Mouse (Mus musculus): ENCODE results near the gene Slc51a.
"Not testable (repeated sequence)": the region's sequence is repeated elsewhere in the genome, so short reads cannot be mapped to it uniquely, and the experiment has no call there.

Slc51a gene

DNA sequence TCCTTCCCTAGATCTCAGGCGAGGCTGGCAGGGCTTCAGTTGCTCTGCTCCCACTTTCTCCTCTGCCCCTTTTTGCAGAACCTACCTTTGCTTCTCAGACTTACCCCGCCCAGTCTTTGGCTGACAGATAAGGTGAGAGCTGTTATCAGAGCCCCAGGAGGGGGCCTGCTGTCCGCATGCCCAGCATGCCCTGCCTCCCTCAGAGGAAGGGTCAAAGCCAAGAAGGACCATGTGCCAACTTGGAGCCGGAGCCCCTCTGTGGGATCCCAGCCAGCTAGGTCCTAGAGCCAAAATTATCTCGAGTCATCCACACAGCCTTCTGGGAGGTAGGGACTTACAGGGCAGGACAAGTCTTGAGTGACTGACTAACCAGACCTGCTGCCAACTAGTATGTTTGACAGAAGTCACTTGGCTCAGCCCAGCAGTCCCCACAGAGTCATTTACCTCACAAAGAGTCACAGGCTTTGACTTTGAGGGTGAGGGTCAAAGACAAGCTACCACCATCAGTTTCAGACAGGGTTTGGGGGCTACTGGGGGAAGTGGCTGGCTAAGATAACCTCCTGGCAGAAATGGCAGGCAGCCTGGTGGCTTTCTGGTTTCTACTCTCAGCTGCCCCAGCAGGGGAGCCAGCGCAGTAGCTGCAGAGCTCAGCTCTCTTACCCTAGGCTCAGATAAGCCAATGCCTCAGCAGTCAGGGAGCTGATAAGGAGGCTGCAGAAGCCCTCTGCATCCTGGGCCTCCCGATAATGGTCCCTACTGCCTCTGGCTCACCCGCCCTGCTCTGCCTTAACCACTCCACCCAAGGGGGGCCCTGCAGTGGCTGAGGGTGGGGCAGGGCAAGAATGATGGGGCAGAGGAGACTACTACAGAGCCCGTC, 21.6 kb upstream of the Slc51a start:
- no peak for DNase-seq

DNA sequence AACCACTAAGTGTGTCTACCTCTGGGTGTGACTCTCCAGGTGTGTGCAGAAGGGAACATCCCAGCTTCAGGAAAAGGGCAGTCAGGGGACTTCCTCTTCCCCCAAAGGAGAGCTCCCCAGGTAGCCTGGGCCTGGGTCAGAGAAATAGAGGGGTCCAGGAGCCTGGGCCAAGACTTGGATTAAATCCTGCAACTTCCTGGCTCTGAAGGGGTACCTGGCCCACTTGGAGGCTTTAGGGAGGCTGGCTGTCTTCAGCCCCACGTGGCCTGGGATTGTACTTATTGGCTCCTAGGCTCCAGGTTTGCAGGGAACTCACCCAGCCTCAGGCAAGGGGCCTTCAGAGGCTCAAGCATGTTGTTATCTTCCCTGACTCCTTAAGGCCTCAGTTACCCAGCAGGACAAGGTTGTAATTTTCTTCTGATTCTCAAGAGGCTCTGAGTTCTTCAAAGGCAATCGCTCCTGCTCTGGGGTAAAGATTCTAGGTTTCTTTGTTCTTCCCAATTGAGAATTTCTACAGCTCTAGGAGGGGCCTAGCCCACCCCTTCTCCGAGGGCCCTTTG, 20.9 kb upstream of the Slc51a start:
- DNase-seq, result no peak

DNA sequence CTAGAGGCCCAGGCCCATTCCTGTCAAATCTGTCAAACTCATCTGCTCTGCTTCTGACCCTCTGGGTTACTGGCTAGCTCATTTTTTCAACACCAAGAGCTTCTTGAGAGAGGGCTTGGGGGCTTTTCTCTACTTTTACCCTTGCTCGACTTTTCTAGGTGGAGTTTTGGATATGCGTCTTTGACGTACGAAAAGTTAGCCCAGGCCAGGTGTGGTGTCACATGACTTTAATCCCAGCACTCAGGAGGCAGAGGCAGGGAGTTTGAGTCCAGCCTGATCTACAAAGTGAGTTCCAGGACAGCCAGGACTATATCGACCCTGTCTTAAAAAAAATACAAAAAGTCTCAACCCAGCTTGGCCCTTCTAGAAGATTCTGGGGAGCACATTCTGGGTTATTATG, 20.4 kb upstream of the Slc51a start:
- DNase-seq, result no peak

DNA sequence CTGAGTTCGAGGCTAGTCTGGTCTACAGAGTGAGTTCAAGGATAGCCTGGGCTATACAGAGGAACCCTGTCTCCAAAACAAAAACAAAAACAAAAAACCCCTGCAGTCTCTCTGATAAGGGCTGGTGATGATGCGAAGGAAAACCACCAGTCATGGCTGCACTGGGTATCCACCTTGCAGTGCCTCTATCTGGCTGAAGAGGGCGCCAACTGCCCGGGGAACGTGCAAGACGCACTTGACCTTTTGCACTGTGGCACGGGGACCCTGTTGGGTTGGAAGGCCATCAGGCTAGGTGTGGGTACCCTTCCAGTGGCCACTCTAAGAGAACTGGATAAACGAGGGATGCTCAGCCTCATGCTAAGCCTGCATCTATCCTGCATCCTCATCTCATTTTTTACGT, 19.7 kb upstream of the Slc51a start:
- peak; percentile 65 for DNase-seq

DNA sequence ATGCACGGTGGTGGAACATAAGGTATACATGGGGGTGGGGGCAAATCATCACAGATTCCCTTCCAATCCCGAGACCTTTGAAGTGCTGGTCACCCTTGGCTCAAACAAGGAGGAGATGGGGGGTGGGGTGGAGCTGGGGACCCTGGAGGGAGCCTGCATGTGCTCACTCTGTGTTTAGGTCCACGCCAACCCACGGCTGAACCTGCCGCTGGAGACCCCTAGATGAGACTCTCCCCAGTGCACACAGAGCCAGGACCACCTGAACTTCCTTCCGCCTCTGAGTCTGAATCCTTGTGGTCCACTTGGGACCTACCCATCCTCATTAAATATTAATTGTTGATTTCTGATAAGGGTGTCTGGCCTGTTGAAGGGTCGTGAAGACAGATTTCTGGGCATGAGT, 19.2 kb upstream of the Slc51a start:
- DNase-seq, result no peak

DNA sequence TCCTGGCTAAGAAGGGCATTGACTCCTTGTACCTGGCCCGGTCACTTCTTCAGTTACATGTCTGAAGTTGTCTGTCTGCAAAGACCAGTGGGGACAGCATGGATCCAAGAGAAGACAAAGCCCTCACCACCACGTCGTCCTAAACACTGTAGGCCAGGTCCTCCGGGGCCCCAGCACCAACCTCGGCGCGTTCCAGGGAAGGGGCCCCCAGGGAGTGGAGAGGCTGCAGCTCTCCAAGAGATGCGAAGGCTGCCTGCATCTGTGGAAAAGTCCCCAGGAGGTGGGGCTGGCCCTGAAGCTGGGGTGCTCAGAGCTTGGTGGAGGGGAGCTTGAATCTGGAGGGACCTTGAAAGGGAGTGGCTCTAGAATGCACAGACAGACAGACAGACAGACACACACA, 18.6 kb upstream of the Slc51a start:
- DNase-seq, result no peak

DNA sequence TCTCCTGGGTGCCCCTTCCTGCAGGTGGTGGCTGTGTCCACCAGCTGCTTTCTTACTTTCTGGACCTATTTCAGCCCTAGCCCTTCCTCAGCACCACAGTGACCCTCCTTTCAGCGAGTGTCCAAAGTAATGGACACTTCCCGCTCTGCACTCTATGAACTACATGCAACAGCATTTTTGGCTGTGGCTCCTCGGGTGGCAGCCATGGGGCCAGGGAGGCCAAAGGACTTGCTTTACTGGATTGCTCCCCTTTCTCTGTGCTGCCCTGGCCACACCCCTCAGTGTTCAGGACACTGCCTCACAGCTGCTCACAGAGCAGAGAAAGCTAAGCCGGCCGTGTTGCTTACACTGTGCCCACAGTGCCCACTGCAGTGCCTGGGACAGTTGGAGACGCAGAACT, 16.0 kb upstream of the Slc51a start:
- DNase-seq, result no peak

DNA sequence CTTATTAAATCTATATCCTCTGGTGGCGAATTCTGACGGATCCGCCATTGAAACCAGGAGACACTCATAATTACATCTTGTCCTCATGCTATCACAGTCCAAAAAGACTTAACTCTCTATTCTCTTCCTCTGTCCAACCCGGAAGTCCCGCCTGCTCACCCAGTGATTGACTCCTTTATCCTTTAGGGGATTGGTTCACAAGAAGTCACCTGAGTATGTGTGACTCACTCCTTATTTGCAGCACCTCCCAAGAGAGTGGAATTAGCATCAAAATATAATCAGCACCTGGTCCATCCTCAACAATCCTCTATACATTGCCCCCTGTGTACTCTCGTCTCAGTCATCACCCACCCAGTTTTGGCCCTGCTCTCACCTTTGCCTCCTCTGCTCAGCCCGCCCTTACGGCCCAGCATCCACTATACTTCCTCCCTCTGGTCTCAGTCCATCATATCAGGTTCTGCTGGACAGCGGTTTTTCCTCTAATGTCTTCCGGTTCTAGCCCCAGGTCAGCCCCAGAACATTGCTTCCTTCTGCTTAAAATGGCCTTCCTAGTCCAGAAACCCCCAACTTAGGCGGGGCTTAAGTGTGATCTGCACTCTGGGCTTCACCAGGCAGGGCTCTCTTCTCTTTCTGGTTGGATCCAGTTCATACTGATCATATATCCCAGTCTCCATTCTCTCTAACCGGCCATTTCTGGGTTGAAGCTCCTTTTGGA, 15.1 kb upstream of the Slc51a start:
- DNase-seq, result no peak

DNA sequence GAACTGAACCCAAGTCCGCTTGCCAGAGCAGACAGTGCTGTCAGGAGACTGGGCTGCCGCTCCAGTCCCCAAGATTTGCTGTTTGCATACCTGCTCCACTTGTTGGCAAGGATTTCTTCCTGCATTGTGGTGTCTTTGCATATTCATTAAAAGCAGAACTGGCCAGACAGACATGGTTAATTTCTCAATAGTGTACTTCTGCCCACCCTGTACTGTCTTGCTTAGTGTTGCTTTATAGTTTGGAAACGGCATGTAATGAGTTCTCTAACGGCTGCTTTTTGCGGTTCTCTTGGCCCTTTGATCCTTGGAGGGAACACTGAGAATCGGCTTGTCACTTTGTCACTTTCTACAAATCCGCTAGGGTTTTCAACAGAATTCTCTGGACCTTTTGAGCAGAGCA, 13.8 kb upstream of the Slc51a start:
- no peak for DNase-seq

DNA sequence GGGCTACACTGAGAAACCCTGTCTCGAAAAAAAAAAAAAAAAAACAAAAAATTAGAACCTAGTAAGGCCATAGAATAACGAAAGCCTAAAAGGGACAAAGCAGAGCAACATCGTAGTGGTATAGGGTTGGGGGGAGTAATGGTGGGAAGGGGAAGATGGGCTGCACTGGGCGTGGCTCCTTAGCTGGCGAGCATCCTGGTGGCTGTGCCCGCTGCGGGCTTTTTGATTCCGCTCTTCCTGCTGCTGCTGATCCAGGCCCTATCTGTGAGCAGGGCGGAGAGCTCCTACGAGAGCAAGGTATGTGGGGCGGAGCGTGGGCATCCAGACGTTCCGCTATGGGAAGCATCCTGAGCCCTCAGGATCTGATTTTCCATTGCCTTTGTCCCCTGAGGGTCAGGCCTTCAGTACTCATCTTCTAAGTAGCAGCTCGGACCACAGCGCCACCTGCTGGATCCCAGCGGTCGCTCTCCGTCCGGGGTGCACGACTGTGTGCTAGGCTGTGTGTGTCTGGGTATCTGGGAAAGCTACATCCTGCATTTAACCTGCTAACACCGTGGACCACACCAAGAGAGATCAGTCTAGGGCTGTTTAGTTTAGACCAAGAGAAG, 11.9 kb upstream of the Slc51a start:
- peak; percentile 89 for DNase-seq

DNA sequence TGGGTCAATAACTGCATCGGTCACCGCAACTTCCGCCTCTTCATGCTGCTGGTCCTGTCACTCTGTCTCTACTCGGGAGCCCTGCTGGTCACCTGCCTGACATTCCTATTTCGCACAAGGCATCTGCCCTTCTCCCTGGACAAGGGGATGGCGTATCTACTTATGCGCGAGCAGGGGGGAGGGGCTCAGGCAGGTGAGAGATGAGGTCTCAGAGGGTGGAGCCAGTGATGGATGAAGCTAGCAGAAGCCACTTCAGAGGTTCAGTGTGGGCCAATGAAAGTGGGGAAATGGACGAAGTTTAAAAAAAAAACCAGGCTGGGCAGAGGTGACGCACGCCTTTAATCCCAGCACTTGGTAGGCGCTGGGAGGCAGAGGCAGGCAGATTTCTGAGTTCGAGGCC, 11.3 kb upstream of the Slc51a start:
- DNase-seq, result no peak

DNA sequence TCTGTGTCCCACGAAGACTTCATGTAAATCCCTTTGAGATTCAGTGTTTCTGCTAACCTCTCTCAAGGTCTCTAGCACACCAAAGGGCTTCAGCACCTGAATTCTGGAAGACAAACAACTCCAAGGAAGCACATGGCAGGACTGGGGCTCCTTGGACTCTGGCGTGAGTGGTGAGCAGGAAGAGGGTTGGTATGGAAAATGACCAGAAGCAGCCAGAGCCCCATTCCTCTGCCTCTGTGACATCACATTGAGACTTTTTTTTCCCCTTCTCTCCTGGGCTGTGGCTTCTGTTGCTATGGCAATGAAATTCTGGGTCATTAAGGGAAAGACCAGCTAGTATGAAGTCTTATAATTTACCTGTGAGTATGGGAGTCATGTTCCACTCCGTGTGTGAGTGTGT, 8.3 kb upstream of the Slc51a start, which contains the start of gene Zdhhc19:
Zdhhc19 (plus strand) TSS at position 301 of the 400 bp plus-strand sequence.
- no peak for DNase-seq

DNA sequence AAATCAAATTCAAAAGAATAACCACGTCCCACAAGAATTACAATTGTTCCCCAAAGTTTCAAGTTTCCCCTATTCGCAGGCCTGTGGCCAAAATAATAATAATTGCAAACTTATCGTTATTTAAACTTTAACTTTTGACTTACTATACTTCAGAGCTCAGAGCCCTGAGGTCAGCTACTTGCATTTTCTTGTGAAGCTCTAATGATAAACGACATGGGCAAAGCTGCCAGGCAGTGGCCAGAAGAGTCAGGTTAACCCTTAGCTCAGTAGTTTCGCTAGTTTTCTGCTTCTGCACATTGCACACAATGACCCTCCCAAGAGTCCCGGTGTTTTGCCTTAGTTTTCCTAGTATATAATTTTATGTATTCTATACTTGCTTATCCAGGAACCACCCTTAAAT, 6.7 kb upstream of the Slc51a start:
- not testable (repeated sequence) for DNase-seq

DNA sequence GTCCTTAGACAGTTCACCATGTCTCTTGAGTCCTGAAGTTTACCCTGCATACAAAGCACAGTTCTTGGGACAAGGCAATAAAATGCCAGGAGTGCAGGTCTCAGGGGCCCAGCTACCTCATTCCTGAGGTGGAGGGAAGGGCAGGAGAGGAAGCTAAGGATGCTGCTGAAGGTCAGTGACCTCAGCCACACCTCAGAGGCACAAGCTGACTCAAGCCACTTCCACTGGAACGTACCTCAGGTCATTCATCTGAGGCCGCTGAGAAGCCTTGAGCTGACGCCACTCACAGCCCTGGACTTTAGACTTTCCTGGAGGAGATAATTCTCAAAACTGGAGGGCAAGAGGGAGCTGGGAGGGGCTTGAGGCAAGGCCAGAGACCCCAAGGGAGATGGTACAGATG, 1.3 kb upstream of the Slc51a start:
- DNase-seq, result no peak

DNA sequence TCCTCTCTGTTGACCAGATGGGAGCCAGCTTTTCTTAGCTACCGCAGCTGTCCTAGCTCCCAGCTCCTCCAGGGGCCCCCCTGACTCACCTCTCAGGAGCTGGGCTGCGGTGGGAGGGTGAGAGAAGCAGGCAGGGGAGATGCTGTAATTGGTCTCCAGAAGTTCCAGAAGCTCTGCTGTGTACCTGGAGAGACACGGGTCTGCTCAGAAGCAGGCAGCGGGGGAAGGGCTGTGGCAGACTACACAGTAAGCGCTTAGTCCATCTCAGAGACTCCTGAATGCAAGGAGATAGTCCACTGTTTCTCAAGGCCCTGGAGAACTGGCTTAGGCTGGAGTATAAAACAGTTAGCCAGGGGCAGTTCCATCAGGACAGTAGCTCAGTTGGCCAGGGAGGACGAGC, 1.6 kb downstream of the Slc51a start:
- DNase-seq, result no peak

DNA sequence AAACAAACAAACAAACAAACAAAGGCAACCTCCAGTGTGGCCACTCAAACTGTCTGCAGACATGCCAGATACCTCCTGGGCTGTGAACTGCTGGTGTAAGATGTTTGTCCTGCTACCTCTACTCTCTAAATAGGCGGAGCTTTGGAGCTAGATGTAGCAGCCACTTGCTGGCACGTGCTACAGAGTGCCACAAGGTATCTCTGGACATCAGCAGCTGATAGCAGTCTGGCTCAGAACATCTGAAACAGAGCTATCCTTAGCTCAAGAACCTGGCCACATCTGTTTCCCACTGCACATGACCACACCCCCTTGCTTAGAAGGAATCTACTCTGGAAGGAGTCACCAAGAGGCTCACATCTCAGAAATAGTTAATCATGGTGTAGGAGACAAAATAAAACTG, 2.5 kb downstream of the Slc51a start:
- no peak for DNase-seq

DNA sequence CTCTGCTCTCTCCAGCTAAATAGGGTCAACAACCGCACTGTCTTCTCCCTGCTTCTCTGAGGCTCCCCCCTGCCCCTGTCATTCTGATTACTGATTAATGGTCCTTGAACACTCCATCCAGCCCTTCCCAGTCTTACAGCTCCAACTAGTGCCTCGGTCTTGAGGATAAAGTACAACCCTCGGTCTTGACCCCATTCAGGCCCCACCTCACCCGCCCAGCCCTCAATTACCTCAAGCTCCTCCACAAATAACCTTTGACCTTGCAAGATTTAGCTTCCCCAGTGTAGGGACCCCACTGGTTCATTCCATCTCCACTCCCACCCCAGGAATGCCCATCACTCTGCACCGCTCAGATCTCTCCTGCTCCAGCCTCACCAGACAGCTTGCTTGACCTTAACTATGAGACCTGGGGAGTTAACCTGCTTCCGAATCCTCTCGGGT, 3.2 kb downstream of the Slc51a start:
- no peak for DNase-seq

DNA sequence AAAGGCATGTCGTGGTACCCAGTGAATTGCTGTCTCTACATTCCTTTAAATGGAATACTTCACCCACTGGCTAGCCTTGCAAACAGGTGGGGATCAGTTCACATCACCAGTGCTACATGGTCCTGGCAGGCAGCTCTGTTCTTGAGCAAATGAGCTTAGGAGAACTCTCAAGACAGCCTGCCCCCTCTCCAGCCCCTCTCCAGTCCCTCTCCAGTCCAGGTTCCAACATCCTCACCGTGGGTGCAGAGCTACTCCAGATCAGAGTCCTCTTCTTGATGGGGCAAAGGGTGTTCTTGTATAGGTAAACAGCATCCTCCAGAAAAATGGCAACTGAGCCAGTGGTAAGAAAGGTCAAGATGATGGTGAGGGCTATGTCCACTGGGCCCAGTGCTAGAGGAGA, 8.3 kb downstream of the Slc51a start:
- DNase-seq, result peak; percentile 54

DNA sequence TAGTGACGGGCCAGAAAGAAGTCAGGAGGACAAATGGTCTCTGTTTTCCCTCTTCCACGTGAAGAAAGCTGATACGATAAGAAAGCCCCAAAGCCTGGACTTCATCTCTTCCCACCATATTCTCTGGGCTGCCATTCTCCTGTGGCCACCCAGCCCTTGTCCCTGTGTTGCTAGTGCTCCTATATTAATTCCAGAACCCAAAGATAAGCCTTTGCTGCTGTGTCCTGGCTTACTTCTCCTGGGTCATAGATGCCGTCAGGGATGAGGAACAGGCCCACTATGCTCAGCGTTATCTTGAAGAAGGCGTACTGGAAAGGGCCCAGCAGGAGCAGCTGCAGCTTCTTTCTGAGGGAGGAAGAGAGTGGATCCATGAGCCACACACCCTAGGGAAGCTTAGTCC, 10.4 kb downstream of the Slc51a start:
- no peak for DNase-seq

DNA sequence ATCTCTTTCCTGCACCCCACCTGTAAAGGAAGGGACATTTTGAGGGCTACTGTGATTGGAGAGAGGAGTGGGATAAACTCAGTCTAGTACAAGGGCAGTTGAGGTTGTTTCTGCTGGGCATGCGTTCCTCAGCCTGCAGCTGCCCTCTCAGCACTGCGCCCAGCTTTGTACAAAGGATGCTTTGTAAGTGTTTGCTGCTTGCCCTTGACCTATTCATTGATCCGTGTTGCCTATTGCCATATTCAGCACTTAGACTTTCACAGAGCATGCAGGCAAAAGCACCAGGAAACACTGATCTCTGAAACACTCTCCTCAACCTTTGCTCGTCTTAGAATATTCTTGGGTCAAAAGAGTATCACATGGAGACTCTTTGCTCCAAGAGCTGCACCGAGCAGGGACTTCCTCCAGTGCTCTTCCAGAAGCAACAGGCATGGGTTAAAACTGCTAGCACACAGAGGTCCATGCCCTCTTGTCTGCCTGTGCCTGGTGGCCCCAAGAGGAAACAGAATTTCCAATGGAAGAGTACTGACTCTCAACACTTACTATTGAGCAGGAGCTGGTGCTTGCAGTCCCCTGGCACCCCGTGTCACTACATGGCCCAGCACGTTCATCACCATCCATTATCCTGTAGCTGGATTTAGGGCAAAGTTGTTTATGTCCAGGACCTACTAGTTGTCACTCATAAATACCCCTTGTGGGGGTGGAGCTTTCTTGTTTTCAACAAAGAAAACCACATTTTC, 15.2 kb downstream of the Slc51a start:
- no peak for DNase-seq

DNA sequence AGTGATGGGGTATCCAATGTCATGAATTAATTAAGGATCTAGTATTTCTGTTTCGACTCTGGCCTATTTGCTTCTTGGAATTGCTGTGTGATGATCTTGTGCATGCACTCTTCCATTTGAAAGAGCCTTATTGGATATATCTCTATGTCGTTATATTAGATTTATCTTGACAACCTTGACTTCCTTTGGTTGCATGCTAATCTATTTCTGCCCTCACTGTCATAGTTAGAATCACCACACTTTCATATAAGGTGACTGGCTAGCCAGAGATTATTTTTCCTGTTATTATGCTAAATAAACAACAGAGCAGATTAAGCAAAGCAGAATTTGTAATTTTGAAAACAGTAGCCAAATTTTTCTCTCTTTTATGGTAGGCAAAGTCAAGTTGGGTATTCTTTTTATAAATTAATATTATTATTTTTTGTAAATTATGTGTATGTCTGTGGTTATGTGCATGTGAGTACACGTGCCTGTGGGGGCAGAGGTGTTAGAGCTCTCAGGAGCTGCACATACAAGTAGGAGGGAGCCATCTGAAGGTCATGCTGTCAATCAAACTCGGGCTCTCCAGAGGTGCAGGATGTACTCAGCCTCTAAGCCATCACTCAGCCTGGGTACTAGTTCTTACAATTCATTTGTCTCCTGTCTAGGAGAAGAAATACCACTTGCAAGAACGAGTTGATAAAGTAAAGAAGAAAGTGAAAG, 18.1 kb downstream of the Slc51a start:
- DNase-seq, result no peak

DNA sequence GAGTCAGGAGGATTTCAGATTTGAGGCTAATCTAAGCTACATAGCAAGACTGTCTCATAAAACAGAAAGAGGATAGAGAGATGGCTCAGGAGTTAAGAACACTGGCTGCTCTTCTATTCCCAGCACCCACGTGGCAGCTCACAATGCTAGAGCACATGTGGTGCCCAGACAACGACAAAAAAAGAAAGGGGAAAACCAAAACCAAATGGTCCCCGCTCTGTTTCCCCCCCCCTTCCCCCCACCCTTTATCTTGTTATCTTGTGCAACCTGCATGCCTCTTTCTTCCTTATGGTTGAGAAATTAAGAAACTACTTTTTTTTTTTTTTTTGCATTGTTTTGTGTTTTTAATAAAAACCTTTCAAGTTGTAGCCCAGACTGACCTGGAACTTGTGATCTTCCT, 19.2 kb downstream of the Slc51a start:
- DNase-seq, result no peak

Data from lung, postnatal 36 days (tissue).